Mouse (Mus musculus) retina, embryonic 14.5 days (tissue): ENCODE results near the gene Psmc1.

Experiments used
- DNase-seq: peaks from one replicate; pipeline ENCODE4 v3.0.0-alpha.2; 2015; ENCODE audit warnings: low spot score

The Psmc1 gene

GRCm38 (mm10) chr12:100124913-100125798 is 15.2 kb downstream of the Psmc1 start:
- peak; percentile 38 for DNase-seq

GRCm38 (mm10) chr12:100126968-100127865 is 17.3 kb downstream of the Psmc1 start:
- DNase-seq: no peak

GRCm38 (mm10) chr12:100127866-100128480 is 18.0 kb downstream of the Psmc1 start:
- DNase-seq: no peak

GRCm38 (mm10) chr12:100128522-100128921 is 18.6 kb downstream of the Psmc1 start:
- DNase-seq: no peak

- DNase-seq: no peak
Measured at GRCm38 (mm10) chr12:100128961-100129360, 19.0 kb downstream of the Psmc1 start.

- DNase-seq: no peak
Measured at GRCm38 (mm10) chr12:100131167-100131566, 21.2 kb downstream of the Psmc1 start.

- DNase-seq: peak; percentile 86
Measured at GRCm38 (mm10) chr12:100131655-100132054, 21.7 kb downstream of the Psmc1 start.

GRCm38 (mm10) chr12:100134395-100134936 is 24.5 kb downstream of the Psmc1 start:
- peak; percentile 29 for DNase-seq

- no peak for DNase-seq
Measured at GRCm38 (mm10) chr12:100135117-100135516, 25.2 kb downstream of the Psmc1 start.

GRCm38 (mm10) chr12:100142848-100143523 is 33.0 kb downstream of the Psmc1 start:
- DNase-seq: no peak

GRCm38 (mm10) chr12:100143737-100144136 is 33.8 kb downstream of the Psmc1 start:
- DNase-seq: no peak

GRCm38 (mm10) chr12:100144269-100144668 is 34.3 kb downstream of the Psmc1 start:
- DNase-seq: no peak

GRCm38 (mm10) chr12:100152466-100152865 is 42.5 kb downstream of the Psmc1 start:
- no peak for DNase-seq

- DNase-seq: peak; percentile 94
Measured at GRCm38 (mm10) chr12:100159261-100159975, 49.5 kb downstream of the Psmc1 start, which contains the start of gene Nrde2. TSS of gene Nrde2 (minus strand) at chr12:100159653.

- DNase-seq: no peak
Measured at GRCm38 (mm10) chr12:100164991-100165500, 55.1 kb downstream of the Psmc1 start.

GRCm38 (mm10) chr12:100166177-100166576 is 56.2 kb downstream of the Psmc1 start:
- DNase-seq: peak; percentile 86

- DNase-seq: no peak
Measured at GRCm38 (mm10) chr12:100166939-100167338, 57.0 kb downstream of the Psmc1 start.

GRCm38 (mm10) chr12:100167502-100167901 is 57.5 kb downstream of the Psmc1 start:
- DNase-seq: no peak

- peak; percentile 72 for DNase-seq
Measured at GRCm38 (mm10) chr12:100167931-100168871, 58.2 kb downstream of the Psmc1 start.
